Mouse (Mus musculus) midbrain, postnatal 0 days (tissue): ENCODE measurements around the gene Kcnc2. TPM values are rescaled to one million over a fixed set of nuclear protein-coding genes. Genes with fewer than 3 reads are reported as not detected.

Experiments used
- ATAC-seq: fragments of 200-750 bp; cut with Nextera tagmentation; 2 replicates; pipeline ENCODE4 v1.8.0; 2017; ENCODE audit warnings: moderate number of reproducible peaks, mild to moderate bottlenecking, moderate TSS enrichment, moderate library complexity; ENCODE audit not compliant: low FRiP score
- DNase-seq: peaks from one replicate; pipeline ENCODE4 v3.0.0-alpha.2; 2015; ENCODE audit warnings: low spot score
- H3K27ac ChIP-seq: fragments of 300-500 bp; sonication (generic); 2 replicates; pipeline ENCODE4 v1.5.1; 2014; ENCODE audit warnings: low read depth, mild to moderate bottlenecking, low read length, mixed read lengths
- H3K27me3 ChIP-seq: fragments of 300-500 bp; sonication (generic); 2 replicates; pipeline ENCODE4 v1.6.1; 2014; ENCODE audit warnings: low read length, control low read depth, mixed read lengths; ENCODE audit not compliant: insufficient read depth
- H3K36me3 ChIP-seq: fragments of 300-500 bp; sonication (generic); 2 replicates; pipeline ENCODE4 v1.6.1; 2014; ENCODE audit warnings: low read length, control low read depth, mixed read lengths; ENCODE audit not compliant: insufficient read depth
- H3K4me1 ChIP-seq: fragments of 300-500 bp; sonication (generic); 2 replicates; pipeline ENCODE4 v1.6.1; 2014; ENCODE audit warnings: mild to moderate bottlenecking, control low read depth, antibody characterized with exemption, low read length, mixed read lengths; ENCODE audit not compliant: insufficient read depth
- H3K4me2 ChIP-seq: fragments of 300-500 bp; sonication (generic); 2 replicates; pipeline ENCODE4 v1.6.1; 2014; ENCODE audit warnings: low read depth, mild to moderate bottlenecking, low read length, mixed read lengths; ENCODE audit not compliant: poor library complexity, severe bottlenecking
- H3K4me3 ChIP-seq: fragments of 300-500 bp; sonication (generic); 2 replicates; pipeline ENCODE4 v1.5.1; 2014; ENCODE audit warnings: low read depth, mild to moderate bottlenecking, low read length, moderate library complexity
- H3K9ac ChIP-seq: fragments of 300-500 bp; sonication (generic); replicated peaks from 2 replicates; pipeline ENCODE4 v1.6.1; 2014; ENCODE audit warnings: mild to moderate bottlenecking, low read length, moderate library complexity, mixed read lengths; ENCODE audit not compliant: poor library complexity, severe bottlenecking
- H3K9me3 ChIP-seq: fragments of 300-500 bp; sonication (generic); 2 replicates; pipeline ENCODE4 v1.6.1; 2016; ENCODE audit warnings: low read length, control low read depth
- CTCF ChIP-seq: IDR thresholded peaks from 2 replicates; pipeline ENCODE4 v1.5.1; 2016; ENCODE audit warnings: antibody characterized with exemption, mild to moderate bottlenecking
- WGBS: fragments of 180-500 bp; shearing (Covaris S2); extraction: QIAGEN DNeasy Blood & Tissue Kit; methylation state at CpG from one replicate; pipeline ENCODE4 v1.1.7; 2014; 5-methylcytosine and 5-hydroxymethylcytosine counted together
- polyA plus RNA-seq: library from polyadenylated mRNA; unstranded; fragments of >200 nt; fragmentation: Nextera tagmentation; extraction: Ambion mirVana; gene quantifications from 2 replicates; pipeline ENCODE4 v1.2.1, GENCODE M21; 2015
- total RNA-seq: library from RNA; depleted of rRNA; stranded (reverse); fragments of >200 nt; gene quantifications from 2 replicates; pipeline ENCODE4 v1.2.3, GENCODE M21; 2014

Gene Kcnc2
- total and polyA plus RNA-seq, 2 experiments from 2014 or later, result 7.0 to 20.6 TPM

- Histone ChIP-seq H3K9ac (no peak overlapping the region), H3K9me3 (no peaks in the 10 kb centered on the region), H3K4me1 (no peaks in the 10 kb centered on the region), H3K4me3 (no peak overlapping the region), H3K4me2 (peak overlapping the region; percentile 16), H3K27ac (peak overlapping the region; percentile 21; the same call in 1 of the 2 replicates), H3K27me3 (no peaks in the 10 kb centered on the region), H3K36me3 (no peaks in the 10 kb centered on the region)
- WGBS, result 35% methylated on average over 9 of the region's 9 CpGs
- DNase-seq (peak; percentile 61), ATAC-seq (0 out of 2 replicates have a peak, but pooled peaks have one; percentile 16)
- TF ChIP-seq CTCF, result no peak
Observed at GRCm38 (mm10) chr10:112400591-112401404, 129.9 kb downstream of the Kcnc2 start.

- Histone ChIP-seq H3K4me1 (no peaks in the 10 kb centered on the region), H3K4me2 (no peak overlapping the region), H3K9ac (no peak overlapping the region), H3K9me3 (no peaks in the 10 kb centered on the region), H3K4me3 (no peak overlapping the region), H3K27me3 (no peaks in the 10 kb centered on the region), H3K36me3 (no peaks in the 10 kb centered on the region), H3K27ac (no peak overlapping the region)
- no peak for TF ChIP-seq CTCF
- ATAC-seq, result no peak
- 67% methylated on average over 2 of the region's 2 CpGs for WGBS
- no peak for DNase-seq
Observed at GRCm38 (mm10) chr10:112409525-112409924, 138.6 kb downstream of the Kcnc2 start.

GRCm38 (mm10) chr10:112423327-112423726 lies 152.4 kb downstream of the Kcnc2 start:
- Histone ChIP-seq H3K36me3 (no peaks in the 10 kb centered on the region), H3K9ac (no peak overlapping the region), H3K27ac (no peak overlapping the region), H3K4me1 (no peaks in the 10 kb centered on the region), H3K4me2 (no peak overlapping the region), H3K9me3 (no peaks in the 10 kb centered on the region), H3K27me3 (no peaks in the 10 kb centered on the region), H3K4me3 (no peak overlapping the region)
- ATAC-seq, result no peak
- DNase-seq, result no peak
- TF ChIP-seq CTCF, result no peak
- WGBS, result 62% methylated on average over 10 of the region's 10 CpGs

GRCm38 (mm10) chr10:112436950-112437349 lies 166.0 kb downstream of the Kcnc2 start:
- H3K9ac ChIP-seq, result no peak overlapping the region
- no peak overlapping the region for H3K4me2 ChIP-seq
- no peaks in the 10 kb centered on the region for H3K36me3 ChIP-seq
- no peak overlapping the region for H3K4me3 ChIP-seq
- H3K9me3 ChIP-seq, result no peaks in the 10 kb centered on the region
- ATAC-seq (no peak), DNase-seq (no peak)
- no peak overlapping the region for H3K27ac ChIP-seq
- no peak for TF ChIP-seq CTCF
- H3K27me3 ChIP-seq, result no peaks in the 10 kb centered on the region
- 91% methylated on average over 2 of the region's 2 CpGs for WGBS
- no peaks in the 10 kb centered on the region for H3K4me1 ChIP-seq

GRCm38 (mm10) chr10:112444640-112445039 lies 173.7 kb downstream of the Kcnc2 start:
- no peaks in the 10 kb centered on the region for H3K36me3 ChIP-seq
- H3K4me3 ChIP-seq, result no peak overlapping the region
- DNase-seq (no peak), ATAC-seq (no peak)
- no peak for TF ChIP-seq CTCF
- no peak overlapping the region for H3K27ac ChIP-seq
- H3K9ac ChIP-seq, result no peak overlapping the region
- WGBS, result 62% methylated on average over 4 of the region's 4 CpGs
- no peaks in the 10 kb centered on the region for H3K4me1 ChIP-seq
- no peaks in the 10 kb centered on the region for H3K27me3 ChIP-seq
- H3K9me3 ChIP-seq, result no peaks in the 10 kb centered on the region
- no peak overlapping the region for H3K4me2 ChIP-seq

GRCm38 (mm10) chr10:112450910-112451309 lies 180.0 kb downstream of the Kcnc2 start:
- no peaks in the 10 kb centered on the region for H3K27me3 ChIP-seq
- H3K4me1 ChIP-seq, result no peaks in the 10 kb centered on the region
- peaks cover 5% of the 10 kb centered on the region; the same call in 1 of the 2 replicates for H3K9me3 ChIP-seq
- no peak for TF ChIP-seq CTCF
- no peak overlapping the region for H3K4me3 ChIP-seq
- H3K4me2 ChIP-seq, result no peak overlapping the region
- H3K9ac ChIP-seq, result no peak overlapping the region
- no peak overlapping the region for H3K27ac ChIP-seq
- ATAC-seq (no peak), DNase-seq (no peak)
- H3K36me3 ChIP-seq, result peaks cover 4% of the 10 kb centered on the region; the same call in 1 of the 2 replicates
- WGBS, result 85% methylated on average over 5 of the region's 5 CpGs
